Mouse (Mus musculus) thymus, postnatal 4 days (tissue): ENCODE data around the gene Atg9a.

Experiments used
- DNase-seq: peaks from one replicate; pipeline ENCODE4 v3.0.0; 2021

Gene Atg9a

GRCm38 (mm10) chr1:75191622-75192402, at the start of gene Atg9a, which contains the start of gene Ankzf1:
TSS of gene Atg9a (minus strand) at chr1:75192196.
TSS of gene Ankzf1 (plus strand) at chr1:75192151.
- DNase-seq = peak; percentile 89

- no peak for DNase-seq
Observed at GRCm38 (mm10) chr1:75239591-75239990, 47.6 kb upstream of the Atg9a start.

- peak; percentile 75 for DNase-seq
Observed at GRCm38 (mm10) chr1:75236117-75237050, 44.4 kb upstream of the Atg9a start, which contains the start of gene Dnajb2. TSS of gene Dnajb2 (plus strand) at chr1:75236406.

GRCm38 (mm10) chr1:75234606-75235005, 42.6 kb upstream of the Atg9a start:
- DNase-seq = peak; percentile 78

GRCm38 (mm10) chr1:75232489-75232888, 40.5 kb upstream of the Atg9a start:
- DNase-seq = peak; percentile 42

GRCm38 (mm10) chr1:75231664-75232152, 39.7 kb upstream of the Atg9a start, which contains the start of gene A630095N17Rik:
TSS of gene A630095N17Rik (minus strand) at chr1:75232102.
- DNase-seq = no peak

- DNase-seq = no peak
Observed at GRCm38 (mm10) chr1:75231224-75231623, 39.2 kb upstream of the Atg9a start.

- no peak for DNase-seq
Observed at GRCm38 (mm10) chr1:75230335-75230994, 38.5 kb upstream of the Atg9a start.

- no peak for DNase-seq
Observed at GRCm38 (mm10) chr1:75229158-75229557, 37.2 kb upstream of the Atg9a start.

GRCm38 (mm10) chr1:75227653-75228052, 35.7 kb upstream of the Atg9a start:
- no peak for DNase-seq

GRCm38 (mm10) chr1:75226138-75226537, 34.1 kb upstream of the Atg9a start:
- no peak for DNase-seq

- DNase-seq = no peak
Observed at GRCm38 (mm10) chr1:75225473-75225872, 33.5 kb upstream of the Atg9a start.

- peak; percentile 45 for DNase-seq
Observed at GRCm38 (mm10) chr1:75223532-75223931, 31.5 kb upstream of the Atg9a start.

- peak; percentile 68 for DNase-seq
Observed at GRCm38 (mm10) chr1:75222926-75223325, 30.9 kb upstream of the Atg9a start.

GRCm38 (mm10) chr1:75221538-75221937, 29.5 kb upstream of the Atg9a start:
- DNase-seq = no peak

GRCm38 (mm10) chr1:75219531-75219930, 27.5 kb upstream of the Atg9a start, which contains the start of gene Tuba4a:
TSS of gene Tuba4a (minus strand) at chr1:75219865.
- DNase-seq = peak; percentile 67

GRCm38 (mm10) chr1:75219078-75219477, 27.1 kb upstream of the Atg9a start:
- peak; percentile 98 for DNase-seq

- DNase-seq = peak; percentile 82
Observed at GRCm38 (mm10) chr1:75218227-75219001, 26.4 kb upstream of the Atg9a start.

GRCm38 (mm10) chr1:75217893-75218226, 25.9 kb upstream of the Atg9a start:
- no peak for DNase-seq

- DNase-seq = no peak
Observed at GRCm38 (mm10) chr1:75216797-75217585, 25.0 kb upstream of the Atg9a start.

- no peak for DNase-seq
Observed at GRCm38 (mm10) chr1:75215785-75216184, 23.8 kb upstream of the Atg9a start.
